Mouse (Mus musculus): ENCODE measurements around the gene Gm21992. TPM values are rescaled to one million over a fixed set of nuclear protein-coding genes. Genes with fewer than 3 reads are reported as not detected.
"Not testable (repeated sequence)": the region's sequence is repeated elsewhere in the genome, so short reads cannot be mapped to it uniquely, and the experiment has no call there.

Gene Gm21992
- total RNA-seq, 2 experiments from 2014 or later, result 21.2 to 28.3 TPM

DNA sequence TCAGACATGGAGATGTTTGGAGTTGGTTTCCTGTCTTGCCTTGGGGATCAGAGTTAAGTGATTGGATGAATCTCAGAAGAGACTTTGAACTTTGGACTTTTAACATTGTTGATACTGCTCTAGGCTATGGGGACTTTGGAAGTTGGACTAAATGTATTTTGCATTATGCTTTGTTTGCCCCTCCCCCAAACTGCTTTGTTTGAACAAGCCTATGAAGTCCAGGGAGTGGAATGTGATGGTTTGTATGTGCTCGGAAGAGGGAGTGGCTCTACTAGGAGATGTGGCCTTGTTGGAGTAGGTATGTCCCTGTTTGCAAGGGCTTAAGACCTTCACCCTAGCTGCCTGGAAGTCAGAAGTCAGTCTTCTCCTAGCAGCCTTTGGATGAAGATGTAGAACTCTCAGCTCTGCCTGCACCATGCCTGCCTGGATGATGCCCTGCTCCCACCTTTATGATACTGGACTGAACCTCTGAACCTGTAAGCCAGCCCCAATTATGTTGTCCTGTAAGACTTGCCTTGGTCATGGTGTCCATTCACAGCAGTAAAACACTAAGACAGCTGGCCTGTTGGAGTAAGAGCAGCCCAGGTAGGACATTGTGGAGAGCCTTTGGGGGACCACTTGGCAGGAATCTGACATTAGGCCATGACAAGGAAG, 5.9 kb upstream of the Gm21992 start:
- no peak for DNase-seq (ENCODE audit: extremely low spot score in 1 of 2, low spot score in 1 of 2)

DNA sequence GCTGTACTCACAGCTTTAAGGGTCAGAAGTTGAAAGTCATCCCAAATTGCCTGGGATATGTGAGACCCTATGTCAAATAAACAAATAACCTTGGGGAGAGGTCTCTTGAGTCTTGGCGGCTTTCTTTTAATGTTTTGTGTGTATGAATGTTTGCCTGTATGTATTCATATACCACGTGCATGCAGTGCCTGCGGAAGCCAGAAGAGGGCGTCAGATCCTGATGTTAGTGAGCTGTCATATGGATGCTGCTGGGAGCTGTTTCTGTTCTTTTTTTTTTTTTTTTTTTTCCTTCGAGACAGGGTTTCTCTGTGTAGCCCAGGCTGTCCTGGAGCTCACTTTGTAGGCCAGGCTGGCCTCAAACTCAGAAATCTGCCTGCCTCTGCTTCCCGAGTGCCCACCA, 1.6 kb upstream of the Gm21992 start:
- no peak for DNase-seq (ENCODE audit: extremely low spot score in 1 of 2, low spot score in 1 of 2)

- DNase-seq (ENCODE audit: extremely low spot score in 1 of 2, low spot score in 1 of 2), result not testable (repeated sequence)
Observed at GRCm38 (mm10) chr19:4812334-4812949, 1.0 kb upstream of the Gm21992 start.

- no peak for DNase-seq (ENCODE audit: extremely low spot score in 1 of 2, low spot score in 1 of 2)
Observed at GRCm38 (mm10) chr19:4811909-4812242, 464 bp upstream of the Gm21992 start.

GRCm38 (mm10) chr19:4810746-4811062, 708 bp downstream of the Gm21992 start:
- DNase-seq (ENCODE audit: extremely low spot score in 1 of 2, low spot score in 1 of 2), result peak in 1 of 2 experiments; percentile 45

DNA sequence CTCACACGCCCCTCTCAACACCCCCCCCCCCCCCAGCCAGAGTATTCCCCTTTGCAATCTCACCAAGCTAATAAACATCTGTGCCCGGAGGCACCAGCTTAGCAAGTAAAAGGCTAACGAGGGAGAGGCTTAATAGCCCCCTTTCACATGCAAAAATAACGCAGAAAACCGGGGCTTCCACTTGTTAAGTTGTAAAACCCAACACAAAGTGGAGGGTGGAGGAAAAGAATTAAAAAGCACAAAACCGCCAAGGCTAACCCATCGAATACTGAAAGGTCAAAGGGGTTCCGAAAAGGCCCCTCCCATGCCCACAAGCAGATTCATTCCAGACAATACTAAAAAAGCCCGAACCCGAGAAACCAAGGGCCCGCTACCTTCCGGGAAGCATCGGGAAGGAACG, 1.1 kb downstream of the Gm21992 start:
- no peak for DNase-seq (ENCODE audit: extremely low spot score in 1 of 2, low spot score in 1 of 2)

DNA sequence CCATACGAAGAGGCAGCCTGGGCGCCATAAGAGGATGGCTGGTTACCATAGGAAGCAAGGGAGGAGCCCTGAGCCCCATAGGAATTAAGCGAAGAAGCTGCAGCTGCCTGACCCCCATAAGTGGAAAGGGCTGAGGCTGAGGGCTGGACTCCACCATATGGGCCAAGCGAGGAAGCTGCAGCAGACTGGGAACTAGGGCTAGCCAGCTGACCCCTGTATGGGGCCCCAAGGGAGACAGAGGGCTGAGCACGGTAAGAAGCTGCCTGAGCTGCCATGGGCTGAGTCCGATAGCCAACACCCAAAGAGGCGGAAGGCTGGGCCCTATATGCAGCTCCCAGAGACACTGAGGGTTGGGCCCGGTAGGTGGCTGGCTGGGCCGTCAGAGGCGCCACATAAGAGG, 8.1 kb downstream of the Gm21992 start:
- no peak for DNase-seq (ENCODE audit: extremely low spot score in 1 of 2, low spot score in 1 of 2)

DNA sequence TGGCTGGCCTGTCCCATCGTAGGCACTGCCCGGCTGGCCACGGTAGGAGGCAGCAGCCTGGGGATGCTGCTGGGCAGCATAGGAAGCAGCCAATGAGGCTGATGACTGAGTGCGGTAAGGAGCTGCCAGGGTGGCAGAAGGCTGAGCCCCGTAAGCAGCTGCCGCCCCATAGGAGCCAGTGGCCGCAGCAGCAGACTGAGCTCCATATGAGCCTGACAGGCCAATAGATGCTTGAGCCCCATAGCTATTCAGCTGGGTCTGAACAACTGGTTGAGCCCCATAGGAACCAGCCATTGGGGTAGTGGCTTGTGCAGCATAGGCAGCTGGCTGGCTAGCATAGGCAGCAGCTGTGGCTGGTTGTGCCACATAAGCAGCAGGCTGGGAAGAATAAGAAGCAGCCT, 8.7 kb downstream of the Gm21992 start:
- DNase-seq (ENCODE audit: extremely low spot score in 1 of 2, low spot score in 1 of 2), result no peak

- no peak for DNase-seq (ENCODE audit: extremely low spot score in 1 of 2, low spot score in 1 of 2)
Observed at GRCm38 (mm10) chr19:4799083-4799482, 12.3 kb downstream of the Gm21992 start.

- DNase-seq (ENCODE audit: extremely low spot score in 1 of 2, low spot score in 1 of 2), result no peak
Observed at GRCm38 (mm10) chr19:4797846-4798245, 13.6 kb downstream of the Gm21992 start.

DNA sequence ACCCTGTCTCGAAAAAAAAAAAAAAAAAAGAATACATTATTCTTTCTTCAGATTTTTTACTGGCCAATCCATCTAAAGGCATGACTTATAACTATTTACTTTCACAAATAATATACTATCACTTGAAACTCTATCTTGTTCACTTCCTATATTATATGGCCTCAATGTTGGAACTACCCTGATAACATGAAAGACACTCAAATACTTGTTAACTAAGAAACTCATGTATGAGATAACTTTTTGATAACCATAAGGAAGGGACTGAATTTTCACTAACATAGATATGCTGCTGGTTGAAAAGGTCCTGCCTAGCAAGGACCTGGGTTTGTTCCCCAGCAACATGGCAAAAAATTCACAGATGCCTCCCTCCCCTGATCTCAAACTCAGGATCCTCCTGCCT, 15.5 kb downstream of the Gm21992 start:
- DNase-seq (ENCODE audit: extremely low spot score in 1 of 2, low spot score in 1 of 2), result no peak

DNA sequence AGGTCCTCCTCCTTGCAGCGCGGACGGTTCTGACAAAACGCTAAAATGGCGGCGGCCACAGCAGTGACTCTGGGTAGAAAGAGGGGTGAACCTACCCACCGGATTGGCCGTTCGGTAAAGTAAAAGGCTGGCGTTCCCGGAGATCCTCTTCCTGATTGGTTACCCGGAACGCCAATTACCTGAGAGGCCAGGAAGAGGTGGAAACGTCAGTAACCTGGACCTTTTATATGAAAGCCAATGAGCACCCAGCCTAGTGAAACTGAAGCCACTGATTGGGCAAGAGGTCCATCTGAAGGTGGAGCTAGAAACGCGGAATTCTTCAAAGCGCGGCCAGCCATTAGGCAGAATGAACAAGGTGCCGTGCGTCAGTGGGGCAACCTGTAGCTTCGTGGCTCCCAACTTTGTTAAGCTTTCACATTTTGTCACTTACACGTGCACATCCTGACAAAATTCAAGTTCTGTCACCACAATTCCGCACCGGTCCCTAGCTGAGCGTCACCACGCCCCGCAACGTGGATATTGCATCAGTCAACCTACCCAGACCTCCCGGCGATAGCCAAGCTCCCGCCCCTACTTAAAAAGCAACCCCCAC, 17.5 kb downstream of the Gm21992 start, which contains the start of gene Rbm4:
Gene Rbm4 (minus strand): TSS at position 71 of the 592 bp plus-strand sequence.
- DNase-seq (ENCODE audit: extremely low spot score in 1 of 2, low spot score in 1 of 2), result peak; percentile 78 to 93

- DNase-seq (ENCODE audit: extremely low spot score in 1 of 2, low spot score in 1 of 2), result no peak
Observed at GRCm38 (mm10) chr19:4793281-4793830, 18.1 kb downstream of the Gm21992 start.

DNA sequence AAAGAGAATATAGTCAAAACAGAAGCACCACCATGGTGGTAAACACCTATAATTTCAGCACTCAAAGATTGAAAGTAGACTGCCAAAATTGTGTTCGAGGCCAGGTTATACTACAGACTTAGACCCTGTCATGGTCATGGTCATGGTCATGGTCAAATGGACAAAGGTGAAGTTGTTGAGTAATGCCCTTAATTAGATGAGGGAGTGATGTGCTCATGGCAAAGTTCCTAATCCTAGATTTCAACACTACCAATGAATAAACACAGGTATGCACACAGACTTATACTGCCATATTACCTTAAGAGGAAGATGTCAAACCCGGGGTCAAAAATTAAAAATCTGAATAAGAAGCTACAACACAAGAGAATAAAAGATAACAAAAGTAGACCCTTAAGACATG, 25.1 kb downstream of the Gm21992 start:
- DNase-seq (ENCODE audit: extremely low spot score in 1 of 2, low spot score in 1 of 2), result no peak

- no peak for DNase-seq (ENCODE audit: extremely low spot score in 1 of 2, low spot score in 1 of 2)
Observed at GRCm38 (mm10) chr19:4785206-4785605, 26.2 kb downstream of the Gm21992 start.

- no peak for DNase-seq (ENCODE audit: extremely low spot score in 1 of 2, low spot score in 1 of 2)
Observed at GRCm38 (mm10) chr19:4782891-4783290, 28.5 kb downstream of the Gm21992 start.

- DNase-seq (ENCODE audit: extremely low spot score in 1 of 2, low spot score in 1 of 2), result no peak
Observed at GRCm38 (mm10) chr19:4772785-4773184, 38.6 kb downstream of the Gm21992 start.

GRCm38 (mm10) chr19:4767507-4768148, 43.8 kb downstream of the Gm21992 start:
- no peak for DNase-seq (ENCODE audit: extremely low spot score in 1 of 2, low spot score in 1 of 2)

- DNase-seq (ENCODE audit: extremely low spot score in 1 of 2, low spot score in 1 of 2), result no peak
Observed at GRCm38 (mm10) chr19:4762876-4763275, 48.5 kb downstream of the Gm21992 start.

DNA sequence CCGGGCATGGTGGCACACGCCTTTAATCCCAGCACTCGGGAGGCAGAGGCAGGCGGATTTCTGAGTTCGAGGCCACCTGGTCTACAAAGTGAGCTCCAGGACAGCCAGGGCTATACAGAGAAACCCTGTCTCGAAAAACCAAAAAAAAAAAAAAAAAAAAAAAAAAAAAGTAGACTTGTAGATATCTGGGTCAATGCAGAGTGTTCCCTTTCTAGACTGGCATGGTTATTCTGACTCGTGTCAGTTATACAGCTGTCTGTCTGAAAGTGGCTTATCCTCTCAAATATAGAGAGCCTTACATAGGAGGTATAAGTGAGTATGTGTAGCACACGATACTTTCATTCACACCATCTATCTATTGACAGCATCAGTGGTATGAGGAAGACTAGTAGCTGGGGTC, 50.9 kb downstream of the Gm21992 start:
- not testable (repeated sequence) for DNase-seq (ENCODE audit: extremely low spot score in 1 of 2, low spot score in 1 of 2)

DNA sequence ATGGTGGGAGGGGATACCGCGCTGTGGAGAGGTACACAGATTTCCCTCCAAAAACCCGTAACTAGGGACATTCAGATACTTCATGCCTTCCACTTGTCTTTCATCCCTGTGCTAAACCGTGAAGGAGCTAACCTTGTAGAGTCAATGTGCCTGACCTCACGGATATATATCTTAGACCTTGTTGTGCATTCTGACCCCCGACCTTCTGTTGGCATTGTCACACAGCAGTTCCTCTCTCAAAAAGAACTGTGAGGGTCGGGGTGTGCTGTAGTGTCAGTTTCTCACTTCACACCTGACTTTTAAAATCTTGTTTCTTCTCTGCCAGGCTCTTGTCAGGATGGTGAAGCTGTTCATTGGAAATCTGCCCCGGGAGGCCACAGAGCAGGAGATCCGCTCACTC, 54.5 kb downstream of the Gm21992 start:
- DNase-seq (ENCODE audit: extremely low spot score in 1 of 2, low spot score in 1 of 2), result no peak
